Mouse (Mus musculus) G1E (cell line): ENCODE measurements at regions not wholly inside any gene's neighbourhood (a gene's known extent, or its start where the extent isn't known, plus 50 kb on each side); places are given as distances from the start of the nearest gene placed in this dataset.

ENCODE experiments used
- ATAC-seq: 2 replicates; pipeline ENCODE4 v1.8.0; 2016; ENCODE audit warnings: mild to moderate bottlenecking; ENCODE audit not compliant: insufficient number of reproducible peaks, poor library complexity, low FRiP score, severe bottlenecking; ENCODE audit errors: extremely low read depth
- DNase-seq: peaks from one replicate; pipeline ENCODE4 v3.0.0; 2012; ENCODE audit warnings: low spot score
- H3K27me3 ChIP-seq: 2 replicates; pipeline ENCODE4 v1.6.1; 2012; ENCODE audit warnings: mild to moderate bottlenecking, low read length, inconsistent platforms; ENCODE audit not compliant: insufficient read depth
- H3K36me3 ChIP-seq: replicated peaks from 2 replicates; pipeline ENCODE3; 2012; ENCODE audit warnings: mild to moderate bottlenecking, inconsistent platforms
- H3K4me1 ChIP-seq: 2 replicates; pipeline ENCODE4 v1.6.1; 2012; ENCODE audit warnings: low read depth, low read length, inconsistent platforms, mixed read lengths; ENCODE audit not compliant: insufficient read depth
- H3K4me3 ChIP-seq: 2 replicates; pipeline ENCODE4 v1.5.1; 2012; ENCODE audit warnings: low read depth, mild to moderate bottlenecking, inconsistent platforms, low read length, moderate library complexity, mixed read lengths
- H3K9me3 ChIP-seq: replicated peaks from 2 replicates; pipeline ENCODE4 v1.6.1; 2012; ENCODE audit warnings: inconsistent platforms
- CTCF ChIP-seq: IDR thresholded peaks from 2 replicates; pipeline ENCODE4 v1.5.1; 2012; ENCODE audit warnings: low read depth, low read length, inconsistent platforms, mixed read lengths
- GATA1 ChIP-seq: IDR thresholded peaks from 2 replicates; pipeline ENCODE4 v1.6.1; 2012; ENCODE audit warnings: borderline replicate concordance, low read length, inconsistent platforms, mixed read lengths
- GATA2 ChIP-seq: IDR thresholded peaks from 2 replicates; pipeline ENCODE4 v1.6.1; 2012; ENCODE audit warnings: low read depth, low read length, inconsistent platforms, borderline replicate concordance
- POLR2AphosphoS5 ChIP-seq: IDR thresholded peaks from 2 replicates; pipeline ENCODE4 v1.6.1; 2012; ENCODE audit warnings: low read depth, low read length, inconsistent platforms; ENCODE audit not compliant: insufficient replicate concordance
- TAL1 ChIP-seq: conservative IDR thresholded peaks from 2 replicates; pipeline ENCODE4 v1.6.1; 2012; ENCODE audit warnings: low read depth, low read length, inconsistent platforms, mixed read lengths

DNA sequence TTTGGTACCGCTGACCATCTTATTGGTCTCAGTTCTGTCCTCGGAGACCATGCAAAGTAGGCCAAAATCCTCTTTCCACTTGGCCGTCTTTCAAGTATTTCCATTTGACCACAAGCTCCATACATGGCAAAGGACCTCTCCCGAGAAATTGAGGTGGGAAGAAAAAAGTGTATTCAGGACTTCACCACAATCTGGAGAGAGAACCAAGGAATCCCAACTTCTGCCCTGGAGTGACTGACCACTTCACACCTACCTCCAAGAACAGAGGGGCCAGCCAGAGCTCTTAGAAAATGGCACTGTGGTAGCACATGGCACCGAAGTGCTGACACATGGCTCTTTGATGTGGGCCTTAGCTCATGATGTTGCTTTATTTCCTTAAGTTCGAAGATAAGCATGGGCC is 105.9 kb upstream of the Bcl6 start:
- no peak for ATAC-seq
- DNase-seq = no peak
- no peaks in the 10 kb centered on the region for H3K36me3 ChIP-seq
- TF ChIP-seq CTCF (no peak), POLR2AphosphoS5 (no peak), GATA1 (no peak), GATA2 (no peak), TAL1 (no peak)
- no peaks in the 10 kb centered on the region for H3K27me3 ChIP-seq
- H3K4me1 ChIP-seq = no peaks in the 10 kb centered on the region
- H3K9me3 ChIP-seq = peaks cover 39% of the 10 kb centered on the region
- no peak overlapping the region for H3K4me3 ChIP-seq

DNA sequence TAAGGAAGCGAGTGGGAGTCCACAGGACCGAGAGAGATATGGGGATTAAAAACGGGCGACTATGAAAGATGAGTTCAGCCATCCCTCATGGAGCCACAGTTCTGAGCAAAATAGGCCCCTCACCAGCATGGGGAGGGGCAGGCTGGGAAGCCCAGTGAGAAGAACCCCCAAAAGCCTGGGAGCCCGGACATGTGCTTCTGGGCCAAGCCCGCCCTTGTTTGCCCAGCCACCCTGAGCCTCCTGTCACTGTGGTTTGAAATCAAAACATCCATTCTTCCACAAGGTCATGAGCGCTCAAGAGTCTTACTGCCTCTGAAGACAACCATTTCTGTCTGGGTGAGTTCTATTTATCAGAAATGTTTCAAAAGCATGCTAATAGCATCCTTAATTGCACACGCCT is 105.0 kb upstream of the Bcl6 start:
- Histone ChIP-seq H3K9me3 (peaks cover 45% of the 10 kb centered on the region), H3K27me3 (no peaks in the 10 kb centered on the region), H3K4me3 (no peak overlapping the region), H3K36me3 (no peaks in the 10 kb centered on the region), H3K4me1 (no peaks in the 10 kb centered on the region)
- TF ChIP-seq GATA2 (no peak), GATA1 (no peak), POLR2AphosphoS5 (no peak), TAL1 (no peak), CTCF (no peak)
- ATAC-seq (no peak), DNase-seq (no peak)

GRCm38 (mm10) chr16:24092616-24093525 is 104.2 kb upstream of the Bcl6 start:
- ATAC-seq (no peak), DNase-seq (no peak)
- peaks cover 43% of the 10 kb centered on the region for H3K9me3 ChIP-seq
- H3K4me1 ChIP-seq = no peaks in the 10 kb centered on the region
- no peak for TF ChIP-seq GATA2
- TF ChIP-seq TAL1 = no peak
- no peak for TF ChIP-seq POLR2AphosphoS5
- no peak for TF ChIP-seq CTCF
- no peak for TF ChIP-seq GATA1
- no peaks in the 10 kb centered on the region for H3K36me3 ChIP-seq
- no peaks in the 10 kb centered on the region for H3K27me3 ChIP-seq
- H3K4me3 ChIP-seq = no peak overlapping the region

DNA sequence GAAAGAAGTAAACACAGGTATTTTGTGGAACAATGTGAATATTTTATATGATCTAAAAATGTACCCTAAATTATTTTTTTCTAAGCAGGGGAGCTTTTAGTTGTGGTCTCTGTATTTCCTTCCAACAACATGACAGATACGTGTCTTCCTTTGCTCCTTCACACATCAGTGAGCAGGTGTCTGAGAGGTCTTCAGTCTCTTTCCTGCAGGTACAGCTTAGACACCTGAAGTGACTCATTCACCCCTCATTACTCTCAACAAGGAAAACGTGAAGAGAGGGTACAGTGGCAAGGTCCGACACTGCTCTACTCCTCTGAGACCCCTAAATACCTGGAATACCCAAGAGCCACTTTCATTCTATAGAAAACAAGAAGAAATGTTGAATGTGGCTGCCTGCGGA is 103.5 kb upstream of the Bcl6 start:
- DNase-seq (no peak), ATAC-seq (no peak)
- Histone ChIP-seq H3K36me3 (no peaks in the 10 kb centered on the region), H3K4me3 (no peak overlapping the region), H3K4me1 (no peaks in the 10 kb centered on the region), H3K9me3 (peaks cover 40% of the 10 kb centered on the region), H3K27me3 (no peaks in the 10 kb centered on the region)
- no peak for TF ChIP-seq GATA2
- no peak for TF ChIP-seq CTCF
- TF ChIP-seq GATA1 = no peak
- no peak for TF ChIP-seq TAL1
- TF ChIP-seq POLR2AphosphoS5 = no peak

- Histone ChIP-seq H3K9me3 (peaks cover 40% of the 10 kb centered on the region), H3K4me3 (no peak overlapping the region), H3K4me1 (no peaks in the 10 kb centered on the region), H3K36me3 (no peaks in the 10 kb centered on the region), H3K27me3 (no peaks in the 10 kb centered on the region)
- DNase-seq (no peak), ATAC-seq (no peak)
- TF ChIP-seq TAL1 (no peak), POLR2AphosphoS5 (no peak), GATA1 (no peak), GATA2 (no peak), CTCF (no peak)
These were observed 102.3 kb upstream of the Bcl6 start for GRCm38 (mm10) chr16:24090981-24091380.

DNA sequence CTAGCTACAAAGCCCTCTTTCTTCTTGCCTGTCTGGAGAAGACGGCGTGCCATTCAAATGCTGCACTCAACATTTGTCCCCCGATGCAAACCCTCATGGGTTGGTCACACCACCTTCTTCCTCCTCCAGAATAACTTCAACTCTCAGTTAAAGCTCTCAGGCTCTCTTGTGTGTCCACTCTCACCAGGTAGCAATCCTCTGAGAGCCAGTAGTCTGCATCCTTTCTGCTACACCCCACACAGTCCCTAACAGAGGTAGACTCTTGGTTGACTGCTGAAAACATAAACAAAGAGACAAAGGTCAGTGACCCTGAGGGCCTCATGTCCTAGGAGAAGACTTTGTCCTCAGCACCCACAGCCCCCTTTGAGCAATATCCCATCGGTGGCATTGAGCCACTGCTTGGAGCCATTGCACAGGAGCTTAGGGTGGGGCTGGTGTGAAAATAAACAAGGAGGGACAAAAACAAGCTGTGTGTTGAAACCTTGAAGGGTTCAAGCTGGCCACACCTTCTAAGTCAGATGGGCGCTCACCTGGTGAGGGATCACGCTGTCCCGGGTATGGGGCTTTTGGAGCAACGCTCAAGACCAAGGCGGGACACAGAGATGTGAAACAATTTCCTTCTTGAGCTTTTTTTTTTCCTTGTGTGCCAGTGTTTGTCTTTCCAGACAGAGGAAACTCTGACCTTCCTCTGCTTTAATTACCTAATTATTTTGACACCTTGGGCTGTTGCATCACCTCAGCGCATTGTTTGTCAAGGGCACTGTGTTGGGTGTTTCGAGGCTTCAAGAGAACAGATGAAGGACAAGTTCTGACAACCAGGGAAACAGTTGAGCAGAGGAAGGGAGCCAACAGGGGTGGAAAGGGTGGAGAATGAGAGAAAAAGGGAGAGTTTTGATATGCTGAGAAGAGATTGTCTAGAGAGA is 101.4 kb upstream of the Bcl6 start:
- DNase-seq (no peak), ATAC-seq (no peak)
- Histone ChIP-seq H3K9me3 (peaks cover 40% of the 10 kb centered on the region), H3K4me3 (no peak overlapping the region), H3K36me3 (no peaks in the 10 kb centered on the region), H3K27me3 (no peaks in the 10 kb centered on the region), H3K4me1 (no peaks in the 10 kb centered on the region)
- no peak for TF ChIP-seq TAL1
- no peak for TF ChIP-seq GATA1
- TF ChIP-seq CTCF = no peak
- no peak for TF ChIP-seq POLR2AphosphoS5
- no peak for TF ChIP-seq GATA2
